Mouse (Mus musculus): Measurements from ENCODE around the gene Mindy3.

DNA sequence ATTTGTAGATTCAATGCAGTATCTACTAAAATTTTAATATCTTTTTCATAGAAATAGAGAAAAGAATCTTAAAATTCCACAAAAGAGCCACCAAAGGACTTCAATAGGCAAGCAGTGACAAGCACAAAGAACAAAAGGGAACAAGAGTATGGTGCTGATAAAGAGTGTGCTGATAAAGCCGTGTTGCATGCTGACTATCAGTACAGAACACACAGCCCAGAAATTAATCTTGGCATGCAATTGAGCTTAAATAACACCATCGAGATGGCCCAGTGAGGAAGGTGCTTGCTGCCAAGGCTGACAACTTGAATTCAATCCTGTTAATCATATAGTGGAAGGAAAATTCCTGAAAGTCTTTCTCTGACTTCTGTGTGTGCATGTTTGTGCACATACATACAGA, 50.8 kb downstream of the Mindy3 start:
- no peak for TF ChIP-seq CTCF (IDR thresholded peaks at IDR 0.05; ENCODE audit: control insufficient read depth, insufficient read depth, insufficient read length)
- no peak for TF ChIP-seq MAX (IDR thresholded peaks at IDR 0.05)
- no peak for TF ChIP-seq CEBPB (IDR thresholded peaks at IDR 0.05; ENCODE audit: low read depth)
- no peak for TF ChIP-seq MYOG (IDR thresholded peaks at IDR 0.05; ENCODE audit: control insufficient read depth, extremely low read depth, insufficient read length)
